Mouse (Mus musculus): ENCODE measurements at regions not wholly inside any gene's neighbourhood (a gene's known extent, or its start where the extent isn't known, plus 50 kb on each side); places are given as distances from the start of the nearest gene placed in this dataset.
A peak's percentile ranks its signal among the peaks of the same experiment; 100 is the strongest.

DNA sequence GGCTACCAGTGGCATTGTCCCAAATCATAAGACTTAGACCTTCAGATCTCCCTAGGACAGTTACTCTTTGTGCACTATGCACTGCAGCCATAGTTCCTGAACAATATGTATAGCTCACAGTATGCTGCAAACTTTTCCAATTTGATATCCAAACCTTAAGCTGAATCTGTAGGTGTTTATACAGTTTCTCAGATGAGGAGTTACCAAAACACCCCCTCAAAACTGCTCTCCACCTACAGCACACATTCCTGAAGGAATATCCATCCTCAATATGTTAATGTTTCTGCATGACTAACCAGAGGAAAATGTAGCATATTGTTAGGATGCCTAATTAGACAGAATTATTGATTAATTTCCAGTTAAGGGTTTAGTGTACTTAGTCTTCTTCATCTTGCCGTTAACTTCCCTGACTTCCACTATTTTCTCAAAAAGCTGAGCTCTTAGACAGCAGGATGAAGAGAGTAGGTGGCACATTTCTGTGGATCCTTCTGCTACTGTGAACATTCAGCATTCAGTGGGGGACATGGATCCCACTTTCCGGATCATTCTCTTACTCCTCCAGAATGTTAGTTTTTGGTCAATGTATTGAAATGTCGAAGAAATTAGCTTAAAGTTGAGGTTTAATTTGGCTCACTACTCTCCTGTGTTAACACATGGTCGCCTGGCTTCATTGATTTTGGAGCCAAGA is 800.0 kb downstream of the 5730522E02Rik start:
- TF ChIP-seq CTCF (IDR thresholded peaks at IDR 0.05; ENCODE audit: low read depth) = no peak
- Histone ChIP-seq H3K27ac (ENCODE audit: low read depth, low read length) (no peak overlapping the region), H3K9ac (no peak overlapping the region), H3K4me2 (ENCODE audit: low read depth) (no peak overlapping the region), H3K27me3 (ENCODE audit: insufficient read depth, low read length) (no peaks in the 10 kb centered on the region), H3K4me3 (ENCODE audit: low read depth, low read length) (no peak overlapping the region), H3K9me3 (ENCODE audit: low read length) (no peaks in the 10 kb centered on the region), H3K36me3 (ENCODE audit: insufficient read depth) (no peaks in the 10 kb centered on the region), H3K4me1 (ENCODE audit: insufficient read depth) (no peaks in the 10 kb centered on the region)
- WGBS = 81% methylated on average over 4 of the region's 4 CpGs
- DNase-seq (no peak), ATAC-seq (no peak)

DNA sequence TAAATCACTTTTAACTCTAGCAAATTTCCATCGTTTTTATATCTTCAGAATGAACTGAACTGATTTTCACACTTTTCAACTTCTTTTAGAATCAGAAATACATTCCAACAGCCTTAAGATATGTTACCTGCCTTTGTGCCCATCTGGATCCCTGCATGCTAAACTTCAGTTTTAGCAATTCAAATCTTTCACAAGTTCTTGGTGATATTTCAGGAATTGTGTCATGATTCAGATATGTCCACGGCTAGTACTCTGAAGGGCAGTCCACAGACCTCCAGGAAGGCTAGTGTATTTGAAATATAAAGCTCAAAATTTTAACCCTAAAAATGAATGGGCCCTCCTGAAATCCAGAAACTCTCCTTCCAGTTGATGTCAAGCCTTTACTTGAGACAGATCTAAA is 818.9 kb downstream of the 5730522E02Rik start:
- Histone ChIP-seq H3K4me2 (ENCODE audit: low read depth) (no peak overlapping the region), H3K27me3 (ENCODE audit: insufficient read depth, low read length) (no peaks in the 10 kb centered on the region), H3K9me3 (ENCODE audit: low read length) (no peaks in the 10 kb centered on the region), H3K36me3 (ENCODE audit: insufficient read depth) (no peaks in the 10 kb centered on the region), H3K27ac (ENCODE audit: low read depth, low read length) (no peak overlapping the region), H3K4me3 (ENCODE audit: low read depth, low read length) (no peak overlapping the region), H3K4me1 (ENCODE audit: insufficient read depth) (no peaks in the 10 kb centered on the region), H3K9ac (no peak overlapping the region)
- no peak for TF ChIP-seq CTCF (IDR thresholded peaks at IDR 0.05; ENCODE audit: low read depth)
- DNase-seq (no peak), ATAC-seq (no peak)
- WGBS = 61% methylated on average over 2 of the region's 2 CpGs

DNA sequence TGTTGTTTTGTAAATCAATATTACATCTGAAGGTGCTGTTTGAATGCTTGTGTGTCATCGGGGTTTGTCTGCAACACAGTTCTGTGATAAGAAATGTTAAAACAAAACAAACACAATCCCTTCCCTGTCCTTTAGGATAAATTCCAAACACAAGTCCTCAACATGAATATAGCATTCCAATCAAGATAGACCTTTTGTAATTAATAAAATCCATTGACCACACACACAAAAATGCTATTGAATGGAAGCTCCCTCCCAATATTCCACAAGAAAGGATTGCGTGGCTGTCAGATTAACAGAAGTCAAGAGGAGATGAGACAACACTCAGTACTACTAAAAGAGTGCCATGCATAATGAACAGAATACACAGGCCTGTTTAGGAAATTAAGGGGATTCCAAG is 843.5 kb downstream of the 5730522E02Rik start:
- Histone ChIP-seq H3K4me3 (ENCODE audit: low read depth, low read length) (no peak overlapping the region), H3K4me1 (ENCODE audit: insufficient read depth) (0 out of 2 replicates have a peak, but pooled peaks cover 6% of the 10 kb centered on the region), H3K36me3 (ENCODE audit: insufficient read depth) (no peaks in the 10 kb centered on the region), H3K4me2 (ENCODE audit: low read depth) (no peak overlapping the region), H3K9me3 (ENCODE audit: low read length) (no peaks in the 10 kb centered on the region), H3K27me3 (ENCODE audit: insufficient read depth, low read length) (no peaks in the 10 kb centered on the region), H3K9ac (no peak overlapping the region), H3K27ac (ENCODE audit: low read depth, low read length) (no peak overlapping the region)
- ATAC-seq = no peak
- no peak for DNase-seq
- no peak for TF ChIP-seq CTCF (IDR thresholded peaks at IDR 0.05; ENCODE audit: low read depth)
- 40% methylated on average over 2 of the region's 2 CpGs for WGBS

DNA sequence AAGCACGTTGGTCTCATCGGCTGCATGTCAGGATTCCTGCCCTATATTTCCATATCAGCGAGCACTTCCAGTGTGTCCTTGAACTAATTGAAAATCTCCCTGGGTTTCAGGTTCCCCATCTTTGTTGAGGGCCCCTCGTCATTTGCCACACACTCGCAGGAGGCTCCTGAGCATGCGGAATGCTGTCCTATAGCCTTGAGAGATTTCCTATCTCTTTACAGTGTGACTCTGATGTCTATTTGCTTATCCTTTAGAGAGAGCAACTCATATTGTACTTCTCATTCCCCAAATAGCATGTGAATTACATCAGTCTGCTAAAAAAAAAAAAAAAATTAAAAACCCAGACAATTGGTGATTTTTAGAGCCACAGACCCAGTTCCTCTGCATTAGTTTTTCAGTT is 845.1 kb downstream of the 5730522E02Rik start:
- Histone ChIP-seq H3K27ac (ENCODE audit: low read depth, low read length) (no peak overlapping the region), H3K4me3 (ENCODE audit: low read depth, low read length) (no peak overlapping the region), H3K9me3 (ENCODE audit: low read length) (no peaks in the 10 kb centered on the region), H3K9ac (no peak overlapping the region), H3K36me3 (ENCODE audit: insufficient read depth) (no peaks in the 10 kb centered on the region), H3K27me3 (ENCODE audit: insufficient read depth, low read length) (no peaks in the 10 kb centered on the region), H3K4me1 (ENCODE audit: insufficient read depth) (0 out of 2 replicates have a peak, but pooled peaks cover 6% of the 10 kb centered on the region), H3K4me2 (ENCODE audit: low read depth) (no peak overlapping the region)
- DNase-seq (no peak), ATAC-seq (no peak)
- 42% methylated on average over 6 of the region's 6 CpGs for WGBS
- TF ChIP-seq CTCF (IDR thresholded peaks at IDR 0.05; ENCODE audit: low read depth) = no peak

DNA sequence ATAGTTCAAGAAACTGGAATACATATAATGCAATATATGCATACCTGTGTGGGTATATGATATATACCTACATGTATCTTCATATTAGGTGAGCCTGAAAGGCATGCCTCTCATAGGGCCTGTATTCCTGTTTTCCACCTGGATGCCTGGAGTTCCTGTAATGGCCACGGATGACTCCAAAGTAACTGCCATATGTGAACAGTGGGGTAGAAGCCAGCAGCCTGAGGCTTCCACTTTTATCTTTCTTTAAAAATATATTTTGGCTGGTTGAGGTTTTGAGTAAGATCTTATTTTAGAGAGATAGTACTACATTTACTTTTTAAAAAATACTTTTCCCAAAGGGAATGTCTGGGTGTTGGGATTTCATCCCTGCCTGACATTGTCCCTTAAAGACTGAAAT is 850.8 kb downstream of the 5730522E02Rik start:
- no peak for DNase-seq
- WGBS = 77% methylated on average over 1 of the region's 1 CpGs
- Histone ChIP-seq H3K4me1 (ENCODE audit: insufficient read depth) (peaks cover 7% of the 10 kb centered on the region; the same call in 1 of the 2 replicates), H3K9me3 (ENCODE audit: low read length) (no peaks in the 10 kb centered on the region), H3K27ac (ENCODE audit: low read depth, low read length) (no peak overlapping the region), H3K27me3 (ENCODE audit: insufficient read depth, low read length) (no peaks in the 10 kb centered on the region), H3K9ac (no peak overlapping the region), H3K36me3 (ENCODE audit: insufficient read depth) (no peaks in the 10 kb centered on the region), H3K4me2 (ENCODE audit: low read depth) (no peak overlapping the region), H3K4me3 (ENCODE audit: low read depth, low read length) (no peak overlapping the region)
- ATAC-seq = no peak
- no peak for TF ChIP-seq CTCF (IDR thresholded peaks at IDR 0.05; ENCODE audit: low read depth)

DNA sequence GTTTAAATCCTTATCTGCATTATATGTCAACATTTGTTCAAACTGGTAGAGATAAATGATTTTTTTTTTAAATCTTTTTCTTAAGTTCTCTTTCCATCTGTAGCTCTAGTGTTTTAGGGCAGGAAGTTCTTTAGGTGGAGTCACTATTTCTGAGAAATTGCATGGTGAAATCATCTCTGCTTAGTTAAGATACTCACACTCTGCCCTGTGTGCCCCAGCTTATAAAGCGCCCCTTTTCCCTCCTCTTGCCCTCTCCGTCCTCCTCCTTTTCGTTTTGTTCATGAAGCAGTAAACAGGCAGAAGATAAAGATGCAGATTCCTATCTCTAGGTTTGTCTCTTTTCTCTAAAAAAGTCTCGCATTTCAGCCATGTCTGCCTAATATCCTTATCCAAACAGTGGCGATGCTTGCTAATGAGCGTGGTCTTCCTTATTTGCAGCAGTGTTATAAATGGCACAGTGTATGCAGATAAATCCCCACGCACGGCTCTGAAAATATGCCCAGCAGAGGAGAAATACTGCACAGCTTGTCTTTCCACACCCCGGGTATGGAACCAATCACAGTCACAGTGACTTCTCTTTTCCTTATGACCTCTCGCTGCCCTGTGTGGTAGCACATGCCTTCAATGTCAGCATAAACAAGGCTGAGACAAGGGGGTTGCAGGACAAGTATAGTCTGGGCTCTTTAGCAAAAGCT is 852.7 kb downstream of the 5730522E02Rik start:
- Histone ChIP-seq H3K4me2 (ENCODE audit: low read depth) (peak overlapping the region; percentile 59), H3K36me3 (ENCODE audit: insufficient read depth) (no peaks in the 10 kb centered on the region), H3K4me1 (ENCODE audit: insufficient read depth) (peaks cover 7% of the 10 kb centered on the region; the same call in 1 of the 2 replicates), H3K27ac (ENCODE audit: low read depth, low read length) (peak overlapping the region; percentile 51; the same call in 1 of the 2 replicates), H3K4me3 (ENCODE audit: low read depth, low read length) (peak overlapping the region; percentile 39), H3K9ac (peak overlapping the region; percentile 51), H3K9me3 (ENCODE audit: low read length) (no peaks in the 10 kb centered on the region), H3K27me3 (ENCODE audit: insufficient read depth, low read length) (no peaks in the 10 kb centered on the region)
- WGBS = 22% methylated on average over 10 of the region's 10 CpGs
- no peak for TF ChIP-seq CTCF (IDR thresholded peaks at IDR 0.05; ENCODE audit: low read depth)
- DNase-seq (peak; percentile 55), ATAC-seq (peak; percentile 42)
